Mouse (Mus musculus): ENCODE data around the gene Irx5. TPM values are rescaled to one million over a fixed set of nuclear protein-coding genes. Genes with fewer than 3 reads are reported as not detected.

The Irx5 gene
- total RNA-seq, 2 experiments from 2014 or later, result not detected

DNA sequence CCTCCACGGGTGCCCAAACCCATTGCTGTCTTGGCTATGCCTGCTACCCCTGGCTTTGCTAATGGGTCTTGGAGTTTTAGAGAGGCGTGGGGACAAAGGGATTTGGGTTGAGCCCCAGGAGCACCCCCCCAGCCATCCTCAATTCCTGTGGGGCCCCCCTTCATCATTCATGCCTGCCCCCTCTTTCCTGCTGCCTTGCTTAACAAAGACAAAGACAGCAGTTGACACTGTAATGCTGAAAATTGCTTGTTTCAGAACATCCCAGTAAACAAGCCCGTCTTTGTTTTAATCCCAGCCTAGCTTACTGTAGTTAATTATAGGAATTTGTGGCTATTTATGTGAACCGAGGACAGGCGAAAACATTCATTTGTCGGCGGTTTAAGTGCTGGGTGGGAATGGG lies 50.7 kb downstream of the Irx5 start:
- intact Hi-C loops (cut with DNase I; ENCODE audit: low total_unique reads), result no loop called here
- no peak for DNase-seq

DNA sequence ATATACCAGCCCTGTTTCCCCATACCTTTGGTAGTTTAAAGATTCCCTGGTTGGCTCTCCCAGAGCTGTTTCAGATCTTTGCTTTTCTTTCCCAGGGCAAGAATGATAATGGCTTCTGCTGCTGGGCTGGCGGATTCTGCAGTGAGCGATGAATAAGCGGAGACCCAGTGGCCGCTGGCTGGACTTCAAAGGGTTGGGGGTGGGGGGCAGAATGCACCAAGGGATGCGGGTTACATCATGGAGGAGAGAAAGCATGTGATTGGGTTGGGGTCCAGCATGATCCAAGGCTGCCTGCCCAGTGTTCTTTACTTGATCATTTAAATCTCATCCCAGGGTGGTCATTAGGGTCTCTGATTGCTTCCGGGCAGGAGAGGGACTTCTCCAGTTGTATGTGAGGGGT lies 56.2 kb downstream of the Irx5 start:
- DNase-seq, result no peak
- intact Hi-C loops (cut with DNase I; ENCODE audit: low total_unique reads), result no loop called here

DNA sequence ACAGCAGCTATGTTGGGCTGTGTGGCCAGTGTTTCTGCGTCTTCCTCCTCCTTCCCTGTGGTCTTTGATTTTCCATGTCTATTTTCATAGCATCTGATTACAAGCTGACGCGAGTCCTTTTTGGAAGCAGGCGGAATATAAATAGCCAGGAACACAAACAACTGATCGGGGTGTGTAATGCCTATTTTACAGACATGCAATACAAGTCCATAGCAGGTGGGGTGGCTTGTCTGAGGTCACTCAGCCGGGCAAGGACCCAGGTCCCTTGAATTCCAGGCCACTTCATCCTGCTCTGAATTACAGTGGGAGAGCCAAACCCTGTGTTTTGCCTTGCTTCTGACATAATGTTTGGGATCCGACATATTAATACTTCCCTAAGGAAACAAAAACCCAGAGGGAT lies 63.2 kb downstream of the Irx5 start:
- no peak for DNase-seq
- intact Hi-C loops (cut with DNase I; ENCODE audit: low total_unique reads), result no loop called here

All from gastrocnemius, postnatal 14 days (tissue).